Mouse (Mus musculus) kidney, adult 2 months (tissue): ENCODE results near the gene Dennd4a. TPM values are rescaled to one million over a fixed set of nuclear protein-coding genes. Genes with fewer than 3 reads are reported as not detected.

Experiments
- DNase-seq: peaks from one replicate; pipeline ENCODE4 v3.0.0; 2021
- H3K27ac ChIP-seq: fragments of 200-500 bp; 2 replicates; pipeline ENCODE4 v1.5.1; 2012; ENCODE audit warnings: low read depth, low read length, control low read depth, inconsistent platforms; ENCODE audit not compliant: insufficient read depth
- H3K27me3 ChIP-seq: fragments of 200-500 bp; replicated peaks from 2 replicates; pipeline ENCODE4 v1.6.1; 2012; ENCODE audit warnings: mild to moderate bottlenecking, moderate library complexity, low read length, inconsistent platforms; ENCODE audit not compliant: control insufficient read depth, insufficient read depth
- H3K36me3 ChIP-seq: fragments of 200-500 bp; 2 replicates; pipeline ENCODE4 v1.6.1; 2012; ENCODE audit warnings: mild to moderate bottlenecking, moderate library complexity, low read length, inconsistent platforms; ENCODE audit not compliant: control insufficient read depth, insufficient read depth
- H3K4me1 ChIP-seq: fragments of 200-500 bp; 2 replicates; pipeline ENCODE4 v1.6.1; 2011; ENCODE audit warnings: low read length; ENCODE audit not compliant: control insufficient read depth, insufficient read depth
- H3K4me3 ChIP-seq: fragments of 200-500 bp; 2 replicates; pipeline ENCODE4 v1.5.1; 2011; ENCODE audit warnings: mild to moderate bottlenecking, low read depth, low read length, control low read depth; ENCODE audit not compliant: insufficient read depth
- CTCF ChIP-seq: fragments of 200-500 bp; conservative IDR thresholded peaks from 2 replicates; pipeline ENCODE4 v1.5.1; 2011; ENCODE audit warnings: low read depth, mild to moderate bottlenecking, control low read depth, low read length, moderate library complexity, mixed read lengths; ENCODE audit not compliant: insufficient read depth, insufficient read length
- POLR2A ChIP-seq: fragments of 200-500 bp; IDR thresholded peaks from one replicate; pipeline ENCODE4 v1.6.1; 2011; ENCODE audit warnings: low read depth, low read length, control low read depth
- WGBS: fragments of 180-500 bp; shearing (Covaris S2); methylation state at CpG from one replicate; pipeline ENCODE4 v1.1.7; 2018; 5-methylcytosine and 5-hydroxymethylcytosine counted together
- polyA plus RNA-seq: library from polyadenylated mRNA; depleted of rRNA; stranded (reverse); fragments of >200 nt; gene quantifications from 2 replicates; pipeline ENCODE4 v1.2.3, GENCODE M21; 2012

The Dennd4a gene
- polyA plus RNA-seq, 1 experiment, result 5.1 TPM

GRCm38 (mm10) chr9:64795846-64796615 is 15.1 kb upstream of the Dennd4a start:
- Histone ChIP-seq H3K4me1 (no peaks in the 10 kb centered on the region; the same call in 1 of the 2 replicates), H3K4me3 (no peak overlapping the region), H3K27ac (no peak overlapping the region), H3K27me3 (no peaks in the 10 kb centered on the region), H3K36me3 (no peaks in the 10 kb centered on the region)
- WGBS, result 67% methylated on average over 3 of the region's 3 CpGs
- no peak for TF ChIP-seq CTCF
- TF ChIP-seq POLR2A, result no peak
- DNase-seq, result no peak

GRCm38 (mm10) chr9:64797392-64797791 is 13.7 kb upstream of the Dennd4a start:
- TF ChIP-seq CTCF (no peak), POLR2A (no peak)
- H3K4me3 ChIP-seq, result no peak overlapping the region
- H3K27ac ChIP-seq, result no peak overlapping the region
- no peaks in the 10 kb centered on the region for H3K4me1 ChIP-seq
- DNase-seq, result no peak
- 91% methylated on average over 4 of the region's 4 CpGs for WGBS
- no peaks in the 10 kb centered on the region for H3K36me3 ChIP-seq
- no peaks in the 10 kb centered on the region for H3K27me3 ChIP-seq

GRCm38 (mm10) chr9:64798099-64798498 is 13.0 kb upstream of the Dennd4a start:
- Histone ChIP-seq H3K4me3 (no peak overlapping the region), H3K4me1 (no peaks in the 10 kb centered on the region), H3K27me3 (no peaks in the 10 kb centered on the region), H3K27ac (no peak overlapping the region), H3K36me3 (no peaks in the 10 kb centered on the region)
- DNase-seq, result no peak
- TF ChIP-seq CTCF (no peak), POLR2A (no peak)

- no peak for DNase-seq
- TF ChIP-seq CTCF (no peak), POLR2A (no peak)
- no peak overlapping the region for H3K4me3 ChIP-seq
- no peaks in the 10 kb centered on the region for H3K27me3 ChIP-seq
- H3K4me1 ChIP-seq, result no peaks in the 10 kb centered on the region
- H3K36me3 ChIP-seq, result no peaks in the 10 kb centered on the region
- 75% methylated on average over 2 of the region's 2 CpGs for WGBS
- no peak overlapping the region for H3K27ac ChIP-seq
Measured at GRCm38 (mm10) chr9:64798859-64799258, 12.3 kb upstream of the Dennd4a start.

GRCm38 (mm10) chr9:64799504-64799903 is 11.6 kb upstream of the Dennd4a start:
- Histone ChIP-seq H3K4me1 (no peaks in the 10 kb centered on the region), H3K27ac (no peak overlapping the region), H3K27me3 (no peaks in the 10 kb centered on the region), H3K4me3 (no peak overlapping the region), H3K36me3 (no peaks in the 10 kb centered on the region)
- no peak for DNase-seq
- TF ChIP-seq POLR2A, result no peak
- TF ChIP-seq CTCF, result no peak
- WGBS, result 92% methylated on average over 5 of the region's 5 CpGs

GRCm38 (mm10) chr9:64802561-64802960 is 8.6 kb upstream of the Dennd4a start:
- no peak for DNase-seq
- Histone ChIP-seq H3K4me3 (no peak overlapping the region), H3K4me1 (no peaks in the 10 kb centered on the region), H3K36me3 (no peaks in the 10 kb centered on the region), H3K27ac (no peak overlapping the region), H3K27me3 (no peaks in the 10 kb centered on the region)
- whole genome bisulfite sequencing, result 89% methylated on average over 5 of the region's 5 CpGs
- no peak for TF ChIP-seq POLR2A
- no peak for TF ChIP-seq CTCF

- no peak for DNase-seq
- no peak for TF ChIP-seq POLR2A
- no peak for TF ChIP-seq CTCF
- 90% methylated on average over 5 of the region's 5 CpGs for WGBS
Measured at GRCm38 (mm10) chr9:64803373-64804214, 7.5 kb upstream of the Dennd4a start.

More at GRCm38 (mm10) chr9:64803373-64804214, 7.5 kb upstream of the Dennd4a start:
- Histone ChIP-seq H3K4me3 (no peak overlapping the region), H3K4me1 (no peaks in the 10 kb centered on the region), H3K27me3 (no peaks in the 10 kb centered on the region), H3K27ac (no peak overlapping the region), H3K36me3 (no peaks in the 10 kb centered on the region)
